Mouse (Mus musculus): ENCODE results near the gene Elmod2.

DNA sequence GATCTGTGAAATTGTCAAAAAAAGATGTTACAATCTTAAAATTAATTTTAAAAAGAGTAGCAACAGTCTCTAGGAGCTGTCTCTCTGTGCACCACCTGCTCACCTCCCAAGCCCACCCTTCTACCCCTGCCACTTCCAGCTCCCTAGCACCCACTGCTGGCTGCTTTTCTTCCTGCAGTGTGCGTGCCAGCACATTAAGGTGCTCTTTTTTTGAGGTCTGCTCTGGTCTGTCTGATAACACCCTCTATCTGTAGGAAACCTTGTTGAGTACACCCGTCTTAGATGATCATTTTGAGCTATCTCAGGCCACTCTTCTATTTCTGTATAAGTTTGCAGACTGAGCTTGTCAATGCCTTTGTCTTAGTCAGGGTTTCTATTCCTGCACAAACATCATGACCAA lies 9.2 kb downstream of the Elmod2 start:
- TF ChIP-seq CTCF (conservative IDR thresholded peaks at IDR 0.05; ENCODE audit: insufficient read depth, insufficient read length, low read depth, low read length) (no peak), POLR2A (IDR thresholded peaks at IDR 0.05; ENCODE audit: low read depth, low read length) (no peak)

Data from kidney, adult 2 months (tissue).